Mouse (Mus musculus) CD4-positive, CD25-positive, alpha-beta regulatory T cell, adult 4 months (primary cell): ENCODE measurements at regions not wholly inside any gene's neighbourhood (a gene's known extent, or its start where the extent isn't known, plus 50 kb on each side); places are given as distances from the start of the nearest gene placed in this dataset.

Experiments used
- ATAC-seq: one replicate; pipeline ENCODE4 v1.8.0; 2017

GRCm38 (mm10) chr8:103272305-103273079, 487.1 kb upstream of the Cdh11 start:
- no peak for ATAC-seq

DNA sequence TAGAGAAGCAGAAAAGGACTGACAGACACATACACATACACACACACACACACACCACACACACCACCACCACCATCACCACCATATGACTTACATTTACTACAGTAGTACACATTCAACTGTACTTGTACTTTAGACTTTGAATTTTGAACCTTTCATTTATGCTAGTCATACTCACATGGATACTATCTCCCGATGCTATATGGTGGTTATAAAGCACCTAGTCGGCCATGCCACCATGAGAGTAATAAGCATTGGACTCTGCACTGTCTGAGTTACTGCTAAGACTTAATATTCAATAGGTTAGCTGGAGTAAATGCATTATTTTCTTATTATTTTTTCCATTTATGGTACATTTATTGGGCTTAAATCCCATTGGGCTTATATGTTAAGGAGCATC, 488.0 kb upstream of the Cdh11 start:
- no peak for ATAC-seq

DNA sequence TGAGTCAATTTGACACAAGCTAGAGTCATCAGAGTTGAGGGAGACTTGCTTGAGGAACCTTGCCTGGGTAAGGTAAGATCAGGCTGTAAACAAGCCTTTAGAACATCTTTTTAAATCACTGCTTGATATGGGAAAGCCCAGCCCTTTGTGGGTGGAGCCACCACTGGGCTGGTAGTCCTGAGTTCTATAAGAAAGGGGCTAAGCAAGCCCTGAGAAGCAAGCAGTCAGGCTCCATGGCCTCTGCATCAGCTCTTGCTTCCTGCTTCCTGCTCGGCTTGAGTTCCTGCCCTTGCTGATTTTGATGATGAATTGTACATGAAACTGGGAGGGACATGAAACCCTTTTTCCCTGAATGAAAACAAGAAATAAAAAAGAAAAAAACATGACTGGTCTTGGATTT, 496.4 kb upstream of the Cdh11 start:
- ATAC-seq = no peak

GRCm38 (mm10) chr8:103288561-103288974, 503.1 kb upstream of the Cdh11 start:
- no peak for ATAC-seq

DNA sequence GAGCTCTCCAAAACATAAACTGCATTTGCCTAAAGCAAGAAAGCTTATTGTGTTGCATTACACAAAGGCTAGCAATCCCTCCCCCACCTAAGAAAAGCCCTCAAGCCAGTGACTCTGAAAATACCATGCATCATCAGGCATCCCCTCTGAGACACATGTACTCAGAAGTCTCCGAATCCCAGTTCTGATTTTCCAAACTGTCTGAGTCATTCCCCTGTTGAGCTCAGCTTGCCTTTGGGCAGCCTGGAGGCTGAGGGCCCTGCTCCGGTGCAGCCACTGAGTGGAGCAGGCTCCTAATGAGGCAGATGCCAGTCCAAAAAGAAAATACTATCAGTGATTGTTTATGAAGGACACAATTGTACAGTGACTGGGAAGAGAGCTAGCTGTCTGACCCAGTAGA, 507.5 kb upstream of the Cdh11 start:
- ATAC-seq = no peak

DNA sequence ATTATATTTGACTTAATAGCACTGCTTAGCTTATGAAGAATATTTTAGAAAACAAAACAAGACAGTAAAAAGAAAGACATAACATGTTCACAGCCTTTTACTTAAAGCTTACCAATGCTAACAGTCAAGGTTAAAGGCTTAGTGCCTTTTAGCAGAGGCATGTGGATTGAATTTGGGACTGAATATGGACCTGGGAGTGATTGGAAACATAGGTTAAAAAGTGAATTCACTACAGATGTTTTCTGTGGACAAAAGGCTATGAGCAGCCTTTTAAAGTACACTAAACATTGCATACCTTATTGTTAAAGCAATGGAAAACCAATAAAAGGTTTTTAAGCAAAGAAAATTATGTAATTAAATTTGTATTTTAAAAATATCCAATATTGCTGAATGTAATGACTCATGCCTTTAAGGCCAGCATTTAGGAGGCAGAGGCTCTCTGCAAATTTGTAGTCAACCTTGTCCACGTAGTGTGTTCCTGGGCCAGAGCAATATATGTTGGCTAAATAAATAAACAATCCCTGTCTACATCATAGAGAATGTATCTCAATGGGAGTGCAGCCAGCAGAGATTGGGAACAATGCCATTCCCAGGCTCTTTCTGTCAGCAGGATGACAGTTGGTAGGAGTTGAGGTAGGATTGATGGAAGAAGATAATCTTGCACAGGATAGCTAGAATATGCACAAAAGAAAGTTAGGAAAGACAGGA, 521.2 kb upstream of the Cdh11 start:
- ATAC-seq = no peak

- no peak for ATAC-seq
Observed at GRCm38 (mm10) chr8:103313576-103313975, 528.1 kb upstream of the Cdh11 start.

DNA sequence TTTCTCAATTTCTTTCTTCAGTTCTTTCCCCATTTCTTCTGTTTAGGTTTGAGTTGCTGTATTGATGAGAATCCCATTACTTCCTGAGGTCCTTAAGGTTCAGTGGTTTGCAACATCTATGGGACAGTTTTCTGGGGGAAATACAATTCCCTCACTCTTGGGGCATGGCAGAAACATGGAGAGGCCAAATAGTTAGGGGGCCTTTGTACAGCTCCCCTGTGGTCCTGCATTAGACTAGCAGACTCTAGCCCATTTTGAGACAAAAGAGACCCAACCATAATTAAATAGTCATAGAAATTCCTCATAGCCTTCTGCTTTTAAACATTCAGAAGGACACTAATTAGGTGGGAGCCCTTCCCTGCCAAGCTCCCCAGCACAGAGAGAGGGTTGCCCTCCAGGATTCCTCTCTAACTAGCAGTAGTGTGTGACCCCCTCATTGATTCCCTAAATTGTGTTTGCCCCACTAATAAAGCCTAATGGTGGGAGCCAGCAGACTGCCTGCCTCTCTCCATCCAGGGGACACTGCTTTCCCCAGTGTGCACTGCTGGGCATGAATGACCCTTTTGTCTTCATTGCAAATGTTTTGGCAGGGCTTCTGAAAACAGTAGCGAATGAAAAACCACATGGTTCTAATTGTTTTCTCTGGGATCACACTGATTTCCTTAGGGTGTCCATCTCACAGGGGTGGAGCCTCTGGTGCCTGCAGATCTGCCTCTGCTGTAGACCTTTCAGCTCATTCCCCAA, 529.0 kb upstream of the Cdh11 start:
- ATAC-seq = no peak

DNA sequence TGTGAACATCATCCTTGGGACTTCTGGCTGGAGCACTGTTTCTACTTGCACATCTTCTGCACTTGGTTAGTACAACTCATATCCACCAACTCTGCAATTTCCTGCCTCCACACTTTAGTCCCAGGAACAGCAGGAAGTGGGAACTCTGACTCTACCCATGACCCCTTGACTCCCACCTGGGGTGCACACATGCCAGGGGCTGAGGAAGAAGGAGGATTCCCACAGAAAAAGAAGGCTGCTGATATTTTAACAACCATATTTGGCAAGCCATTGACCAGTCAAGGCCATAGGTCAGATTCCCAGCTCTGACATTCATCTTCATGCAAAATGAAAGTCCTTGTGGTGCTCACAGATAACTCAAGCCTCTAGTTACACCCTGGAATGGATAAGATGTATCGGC, 530.3 kb upstream of the Cdh11 start:
- no peak for ATAC-seq

DNA sequence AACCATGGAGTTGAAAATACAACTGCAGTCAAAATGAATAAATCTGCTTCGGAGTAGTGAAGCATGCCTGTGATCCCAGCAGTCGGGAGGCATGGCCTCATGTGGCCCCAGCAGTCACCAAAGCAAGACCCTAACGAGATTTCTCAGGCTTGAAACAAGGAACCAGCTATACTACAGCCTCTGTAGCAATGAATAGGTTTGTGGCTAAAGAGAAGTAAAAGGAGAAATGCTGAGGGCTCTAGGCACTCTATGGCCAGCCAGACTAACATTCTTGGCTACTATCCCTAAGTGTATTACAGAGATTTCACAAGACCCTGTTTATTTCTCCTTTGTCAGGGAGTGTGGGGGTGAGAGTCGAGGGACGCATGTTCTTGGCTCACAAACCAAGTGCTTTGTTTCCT, 531.2 kb upstream of the Cdh11 start:
- ATAC-seq = no peak

DNA sequence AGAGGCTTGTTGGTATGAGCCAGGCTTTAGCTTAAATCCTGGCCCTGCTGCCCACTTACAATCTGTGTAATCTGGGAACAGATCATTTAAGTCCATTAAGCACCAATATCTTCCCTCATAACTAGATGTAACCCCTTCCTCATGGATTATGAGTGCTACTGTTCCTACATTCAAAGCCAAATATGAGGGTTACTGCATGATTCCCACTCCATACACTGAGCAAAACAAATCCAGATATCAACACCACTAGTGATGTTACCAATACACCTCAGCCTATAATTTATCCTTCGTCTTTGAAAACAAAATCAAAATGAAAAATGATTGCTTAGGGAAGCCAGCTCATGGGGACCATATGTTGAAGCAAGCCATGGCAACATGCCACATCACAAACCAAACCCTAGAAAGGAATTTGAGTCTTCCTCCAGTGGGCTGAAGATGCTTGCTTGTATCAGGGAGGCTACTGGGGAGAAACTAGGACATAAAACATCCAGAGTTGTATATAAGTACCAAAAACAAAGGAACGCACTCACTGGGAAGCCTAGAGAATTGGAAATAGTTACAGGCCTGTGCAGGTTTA, 531.8 kb upstream of the Cdh11 start:
- no peak for ATAC-seq

DNA sequence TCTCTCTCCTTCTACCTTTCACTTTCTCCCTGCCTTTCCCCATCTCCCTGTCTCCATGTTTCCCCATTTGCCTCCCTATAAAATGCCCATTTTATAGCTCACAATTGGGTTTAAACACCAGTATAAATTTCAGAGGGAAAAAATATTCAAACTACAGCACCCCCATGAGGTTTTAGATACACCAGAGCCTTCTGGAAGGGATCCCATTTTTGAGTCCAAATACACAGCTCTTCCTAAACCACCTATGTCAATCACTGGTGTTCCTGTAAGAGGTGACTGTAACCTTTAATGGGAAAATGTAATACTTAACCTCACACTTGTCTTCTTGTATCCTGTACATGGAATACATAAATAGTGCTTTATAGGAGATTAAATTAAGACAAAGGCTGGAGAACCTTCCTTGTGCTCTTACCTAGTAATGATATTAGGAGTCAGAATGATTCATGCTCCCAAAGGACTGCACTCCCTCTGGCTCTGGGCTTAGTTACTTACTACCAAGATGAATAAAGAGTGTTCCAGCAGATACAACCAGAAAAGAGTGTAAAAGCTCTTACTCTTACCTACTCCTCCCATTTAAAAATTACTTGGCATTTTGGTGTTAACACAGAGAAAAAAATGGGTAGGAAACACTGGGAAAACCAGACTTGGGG, 538.7 kb upstream of the Cdh11 start:
- no peak for ATAC-seq

GRCm38 (mm10) chr8:103331415-103331814, 546.0 kb upstream of the Cdh11 start:
- no peak for ATAC-seq

DNA sequence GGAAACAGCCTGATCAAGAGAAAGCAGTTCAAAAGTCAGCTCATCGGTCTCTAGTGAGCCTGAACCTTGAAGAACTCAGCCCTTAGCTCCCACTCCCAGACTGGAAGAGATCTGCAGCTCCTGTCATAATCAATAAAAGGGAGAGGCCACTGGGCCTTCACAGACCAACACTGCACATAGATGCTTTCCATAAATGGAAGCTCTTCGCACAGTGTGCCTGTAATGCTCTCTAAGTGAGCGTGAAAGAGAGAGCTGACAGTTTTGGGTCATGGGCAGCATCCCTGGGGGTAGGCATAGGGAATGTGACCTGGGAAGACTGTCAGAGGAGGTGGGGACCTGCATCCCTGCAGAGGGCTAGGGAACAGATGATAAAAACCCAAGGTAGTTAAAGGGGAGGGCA, 551.9 kb upstream of the Cdh11 start:
- ATAC-seq = no peak

DNA sequence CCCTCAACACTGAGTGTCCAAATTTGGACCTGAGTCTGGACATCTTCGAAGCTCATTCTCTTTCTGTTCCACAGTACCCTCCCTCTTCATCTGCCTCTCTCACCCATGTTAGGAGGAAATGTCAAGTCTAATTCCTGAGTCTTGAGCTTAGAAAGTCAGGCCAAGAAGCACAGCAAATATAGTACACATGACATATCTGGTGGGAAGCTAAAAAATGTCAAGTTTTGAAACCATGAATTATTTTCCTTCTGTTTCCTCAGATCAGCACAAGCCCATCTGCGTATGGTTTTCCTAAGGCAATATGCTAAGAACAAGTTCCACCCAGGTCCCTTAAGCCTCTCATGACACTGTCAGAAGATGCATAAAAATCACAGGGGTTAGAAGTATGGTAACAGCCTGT, 553.6 kb upstream of the Cdh11 start:
- no peak for ATAC-seq

- no peak for ATAC-seq
Observed at GRCm38 (mm10) chr8:103339951-103340350, 554.5 kb upstream of the Cdh11 start.

- no peak for ATAC-seq
Observed at GRCm38 (mm10) chr8:103343891-103344290, 558.4 kb upstream of the Cdh11 start.

- no peak for ATAC-seq
Observed at GRCm38 (mm10) chr8:103344871-103345270, 559.4 kb upstream of the Cdh11 start.

- ATAC-seq = no peak
Observed at GRCm38 (mm10) chr8:103347158-103347871, 561.9 kb upstream of the Cdh11 start.

GRCm38 (mm10) chr8:103361713-103362112, 576.3 kb upstream of the Cdh11 start:
- no peak for ATAC-seq

- no peak for ATAC-seq
Observed at GRCm38 (mm10) chr8:103370394-103370793, 585.0 kb upstream of the Cdh11 start.

- no peak for ATAC-seq
Observed at GRCm38 (mm10) chr8:103373007-103373406, 587.6 kb upstream of the Cdh11 start.
